In the genomic region with DNA sequence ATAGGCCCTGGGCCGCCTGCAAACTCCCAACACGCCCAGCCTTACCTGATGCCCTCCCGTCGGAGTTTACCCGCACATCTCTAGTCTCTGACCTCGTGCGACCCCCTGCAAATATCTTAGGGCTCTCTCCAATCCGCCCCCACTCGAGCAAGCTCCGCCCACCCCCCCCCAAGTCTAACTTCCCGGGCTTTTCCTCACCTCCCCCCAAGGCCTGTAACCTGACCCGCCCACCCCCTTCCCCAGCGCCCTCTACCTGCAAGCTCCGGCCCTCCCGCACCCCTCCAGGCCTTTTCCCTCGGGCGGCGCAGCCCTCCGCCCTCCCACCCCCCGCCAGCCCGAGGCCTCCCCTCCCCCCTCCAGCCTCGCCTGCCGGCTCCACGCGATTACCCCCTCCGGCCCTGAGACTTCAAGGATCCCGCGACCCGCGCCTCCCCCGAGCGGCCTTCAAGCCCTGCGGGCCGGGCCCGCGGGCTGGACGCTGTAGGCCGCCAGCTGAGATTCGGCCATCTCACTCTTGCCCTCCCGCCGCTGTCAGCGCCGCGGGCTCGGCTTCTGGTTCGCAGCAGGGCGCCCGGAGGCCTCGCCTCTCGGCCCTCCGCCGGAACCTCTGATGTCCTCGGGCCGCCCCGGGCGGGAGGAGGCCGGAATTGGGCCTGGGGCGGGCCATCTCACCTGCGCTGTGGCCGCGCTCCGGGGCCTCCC, we compare ENCODE assay signal across 7 mouse cellular contexts. TPM values are rescaled to one million over a fixed set of nuclear protein-coding genes. Genes with fewer than 3 reads are reported as not detected.
A peak's percentile ranks its signal among the peaks of the same experiment; 100 is the strongest.
DNase-seq lines count a peak whose midpoint lies in the region; ATAC-seq and TF ChIP-seq lines count a peak whose summit lies in the region.

No protein-coding gene starts in this region.

- H3K27ac ChIP-seq in cortical plate, adult 2 months (ENCODE audit: insufficient read depth, low read length) = peak overlapping the region; percentile 80; the same call in 1 of the 2 replicates
- peak overlapping the region; percentile 84 for H3K27ac ChIP-seq in hindbrain, embryonic 11.5 days (ENCODE audit: low read depth, low read length)
- H3K27ac ChIP-seq in liver, embryonic 11.5 days (ENCODE audit: low read depth, low read length) = peak overlapping the region; percentile 98

- ATAC-seq in hindbrain, embryonic 11.5 days (ENCODE audit: low FRiP score) = peak; percentile 57
- peak; percentile 39 for ATAC-seq in liver, embryonic 11.5 days (replicated peaks; ENCODE audit: low FRiP score)

- TF ChIP-seq CTCF in cortical plate, adult 2 months (IDR thresholded peaks at IDR 0.05; ENCODE audit: extremely low read depth, insufficient read depth, low read length) = no peak

- peak overlapping the region; percentile 79 for H3K4me2 ChIP-seq in hindbrain, embryonic 11.5 days (replicated peaks; ENCODE audit: low read depth, low read length)
- H3K4me2 ChIP-seq in liver, embryonic 11.5 days = peak overlapping the region; percentile 93

- 0% methylated on average over 40 of the region's 62 CpGs for WGBS in hindbrain, embryonic 11.5 days
- WGBS in liver, embryonic 11.5 days = under 1% methylated on average over 55 of the region's 62 CpGs

- peak overlapping the region; percentile 86 for H3K9ac ChIP-seq in hindbrain, embryonic 11.5 days (ENCODE audit: low read depth, low read length)
- peak overlapping the region; percentile 99 for H3K9ac ChIP-seq in liver, embryonic 11.5 days (ENCODE audit: low read depth, low read length)

- H3K4me3 ChIP-seq in cortical plate, adult 2 months (ENCODE audit: insufficient read depth, low read length) = peak overlapping the region; percentile 74
- peak overlapping the region; percentile 76 for H3K4me3 ChIP-seq in hindbrain, embryonic 11.5 days (ENCODE audit: low read depth, low read length)
- H3K4me3 ChIP-seq in liver, embryonic 11.5 days (ENCODE audit: low read depth, low read length) = peak overlapping the region; percentile 99

- H3K9me3 ChIP-seq in hindbrain, embryonic 11.5 days (ENCODE audit: control insufficient read depth, low read length) = no peaks in the 10 kb centered on the region
- no peaks in the 10 kb centered on the region for H3K9me3 ChIP-seq in liver, embryonic 11.5 days (ENCODE audit: control insufficient read depth, low read length)

- peaks cover 18% of the 10 kb centered on the region for H3K4me1 ChIP-seq in cortical plate, adult 2 months (ENCODE audit: control insufficient read depth, insufficient read depth, low read length)
- H3K4me1 ChIP-seq in hindbrain, embryonic 11.5 days (replicated peaks; ENCODE audit: control insufficient read depth, insufficient read depth, low read length) = 0 out of 2 replicates have a peak, but pooled peaks cover 2% of the 10 kb centered on the region
- peaks cover 40% of the 10 kb centered on the region for H3K4me1 ChIP-seq in liver, embryonic 11.5 days (replicated peaks; ENCODE audit: control insufficient read depth, insufficient read depth, low read length)

- peak; percentile 33 for DNase-seq in right cerebral cortex, postnatal 4 days
- DNase-seq in right cerebral cortex, adult 2 months (ENCODE audit: low spot score in 2 of 2) = no peak
- DNase-seq in hindbrain, embryonic 11.5 days (ENCODE audit: low spot score) = peak; percentile 67
- DNase-seq in liver, embryonic 11.5 days (ENCODE audit: low spot score) = peak; percentile 72
- peak; percentile 51 for DNase-seq in retina, embryonic 14.5 days (ENCODE audit: low spot score)
- DNase-seq in right cerebral cortex, postnatal 14 days = no peak

- H3K27me3 ChIP-seq in hindbrain, embryonic 11.5 days (ENCODE audit: control insufficient read depth, insufficient read depth, low read length) = no peaks in the 10 kb centered on the region
- no peaks in the 10 kb centered on the region for H3K27me3 ChIP-seq in liver, embryonic 11.5 days (replicated peaks; ENCODE audit: control insufficient read depth, insufficient read depth, low read length)

- no peaks in the 10 kb centered on the region; the same call in 1 of the 2 replicates for H3K36me3 ChIP-seq in hindbrain, embryonic 11.5 days (ENCODE audit: control insufficient read depth, insufficient read depth, low read length)
- peaks cover 15% of the 10 kb centered on the region for H3K36me3 ChIP-seq in liver, embryonic 11.5 days (ENCODE audit: control insufficient read depth, insufficient read depth, low read length)

- no peak for TF ChIP-seq POLR2A in cortical plate, adult 2 months (IDR thresholded peaks at IDR 0.05; ENCODE audit: extremely low read depth, insufficient read depth, low read length)

RNA-seq across cellular contexts. Expression of a gene that starts 0.5 kb away (rescaled TPM):
- 86.5 and 86.7 TPM in 2 replicates for polyA plus RNA-seq in cortical plate, adult 2 months (2012; rRNA removed)
- polyA plus RNA-seq in hindbrain, embryonic 11.5 days (2014; fragmentation: Nextera tagmentation; extraction: Ambion mirVana) = 19.7 and 20.5 TPM in 2 replicates
- polyA plus RNA-seq in liver, embryonic 11.5 days (2014; fragmentation: Nextera tagmentation; extraction: Ambion mirVana) = 23.0 and 25.2 TPM in 2 replicates

RNA-seq across cellular contexts. Expression of a gene that starts 1.0 kb away (rescaled TPM):
- 145 and 185 TPM in 2 replicates for polyA plus RNA-seq in cortical plate, adult 2 months (2012; rRNA removed)
- polyA plus RNA-seq in hindbrain, embryonic 11.5 days (2014; fragmentation: Nextera tagmentation; extraction: Ambion mirVana) = 47.9 and 51.1 TPM in 2 replicates
- polyA plus RNA-seq in liver, embryonic 11.5 days (2014; fragmentation: Nextera tagmentation; extraction: Ambion mirVana) = 94.1 and 95.6 TPM in 2 replicates

RNA-seq across cellular contexts. Expression of a gene that starts 14.1 kb away (rescaled TPM):
- 3.3 and 3.4 TPM in 2 replicates for polyA plus RNA-seq in cortical plate, adult 2 months (2012; rRNA removed)
- 5.3 and 5.4 TPM in 2 replicates for polyA plus RNA-seq in hindbrain, embryonic 11.5 days (2014; fragmentation: Nextera tagmentation; extraction: Ambion mirVana)
- polyA plus RNA-seq in liver, embryonic 11.5 days (2014; fragmentation: Nextera tagmentation; extraction: Ambion mirVana) = 67.9 and 68.6 TPM in 2 replicates

RNA-seq across cellular contexts. Expression of a gene that starts 24.5 kb away (rescaled TPM):
- 9.6 and 13.4 TPM in 2 replicates for polyA plus RNA-seq in cortical plate, adult 2 months (2012; rRNA removed)
- 60.5 and 61.5 TPM in 2 replicates for polyA plus RNA-seq in hindbrain, embryonic 11.5 days (2014; fragmentation: Nextera tagmentation; extraction: Ambion mirVana)
- 46.5 and 50.1 TPM in 2 replicates for polyA plus RNA-seq in liver, embryonic 11.5 days (2014; fragmentation: Nextera tagmentation; extraction: Ambion mirVana)

RNA-seq across cellular contexts. Expression of a gene that starts 35.7 kb away (rescaled TPM):
- polyA plus RNA-seq in cortical plate, adult 2 months (2012; rRNA removed) = 0.30 and 0.42 TPM in 2 replicates
- 2.3 and 2.9 TPM in 2 replicates for polyA plus RNA-seq in hindbrain, embryonic 11.5 days (2014; fragmentation: Nextera tagmentation; extraction: Ambion mirVana)
- 11.8 and 12.3 TPM in 2 replicates for polyA plus RNA-seq in liver, embryonic 11.5 days (2014; fragmentation: Nextera tagmentation; extraction: Ambion mirVana)

Comparison
In these comparisons a context has a peak if more than half of its experiments do, and no peak if none do; other contexts are left out.
1. DNase-seq: peak in right cerebral cortex, postnatal 4 days (single experiment), hindbrain, embryonic 11.5 days (single experiment), liver, embryonic 11.5 days (single experiment) and retina, embryonic 14.5 days (single experiment); none in right cerebral cortex, adult 2 months (0 of 2) and right cerebral cortex, postnatal 14 days (single experiment).
2. RNA of a gene that starts 14.1 kb away (polyA plus RNA-seq): 67.9 to 68.6 TPM in liver, embryonic 11.5 days; 5.3 to 5.4 TPM in hindbrain, embryonic 11.5 days and 3.3 to 3.4 TPM in cortical plate, adult 2 months; every median in the first group is over 10 times any median in the second.
3. Peak in every context shown above with its lines, with median percentiles within 50 percentile points of each other: H3K27ac ChIP-seq and H3K4me3 ChIP-seq.